Mouse (Mus musculus) forebrain, embryonic 10.5 days (tissue): Measurements from ENCODE around the gene Tcf19. TPM values are rescaled to one million over a fixed set of nuclear protein-coding genes. Genes with fewer than 3 reads are reported as not detected.
"Not testable (repeated sequence)": the region's sequence is repeated elsewhere in the genome, so short reads cannot be mapped to it uniquely, and the experiment has no call there.

Experiments used
- DNase-seq: peaks from one replicate; pipeline ENCODE4 v3.0.0-alpha.2; 2017; ENCODE audit warnings: low spot score; ENCODE audit errors: extremely low spot score
- H3K27ac ChIP-seq: fragments of 300-500 bp; sonication (generic); 2 replicates; pipeline ENCODE4 v1.5.1; 2016; ENCODE audit warnings: mild to moderate bottlenecking
- H3K27me3 ChIP-seq: fragments of 300-500 bp; sonication (generic); 2 replicates; pipeline ENCODE4 v1.6.1; 2016; ENCODE audit warnings: mild to moderate bottlenecking; ENCODE audit not compliant: poor library complexity, severe bottlenecking
- H3K36me3 ChIP-seq: fragments of 300-500 bp; sonication (generic); replicated peaks from 2 replicates; pipeline ENCODE4 v1.6.1; 2016; ENCODE audit warnings: mild to moderate bottlenecking, moderate library complexity
- H3K4me1 ChIP-seq: fragments of 300-500 bp; sonication (generic); 2 replicates; pipeline ENCODE4 v1.6.1; 2016
- H3K4me3 ChIP-seq: fragments of 300-500 bp; sonication (generic); 2 replicates; pipeline ENCODE4 v1.5.1; 2016; ENCODE audit warnings: mild to moderate bottlenecking, moderate library complexity
- H3K9me3 ChIP-seq: fragments of 300-500 bp; sonication (generic); 2 replicates; pipeline ENCODE4 v1.6.1; 2016; ENCODE audit warnings: mild to moderate bottlenecking, moderate library complexity
- WGBS: fragments of 180-500 bp; shearing (Covaris S2); methylation state at CpG from one replicate; pipeline ENCODE4 v1.1.7; 2016; 5-methylcytosine and 5-hydroxymethylcytosine counted together
- polyA plus RNA-seq: library from polyadenylated mRNA; unstranded; fragments of >200 nt; fragmentation: Nextera tagmentation; extraction: Ambion mirVana; gene quantifications from 2 replicates; pipeline ENCODE4 v1.2.1, GENCODE M21; 2016

The Tcf19 gene
- polyA plus RNA-seq, 1 experiment from 2014 or later: 57.1 TPM

DNA sequence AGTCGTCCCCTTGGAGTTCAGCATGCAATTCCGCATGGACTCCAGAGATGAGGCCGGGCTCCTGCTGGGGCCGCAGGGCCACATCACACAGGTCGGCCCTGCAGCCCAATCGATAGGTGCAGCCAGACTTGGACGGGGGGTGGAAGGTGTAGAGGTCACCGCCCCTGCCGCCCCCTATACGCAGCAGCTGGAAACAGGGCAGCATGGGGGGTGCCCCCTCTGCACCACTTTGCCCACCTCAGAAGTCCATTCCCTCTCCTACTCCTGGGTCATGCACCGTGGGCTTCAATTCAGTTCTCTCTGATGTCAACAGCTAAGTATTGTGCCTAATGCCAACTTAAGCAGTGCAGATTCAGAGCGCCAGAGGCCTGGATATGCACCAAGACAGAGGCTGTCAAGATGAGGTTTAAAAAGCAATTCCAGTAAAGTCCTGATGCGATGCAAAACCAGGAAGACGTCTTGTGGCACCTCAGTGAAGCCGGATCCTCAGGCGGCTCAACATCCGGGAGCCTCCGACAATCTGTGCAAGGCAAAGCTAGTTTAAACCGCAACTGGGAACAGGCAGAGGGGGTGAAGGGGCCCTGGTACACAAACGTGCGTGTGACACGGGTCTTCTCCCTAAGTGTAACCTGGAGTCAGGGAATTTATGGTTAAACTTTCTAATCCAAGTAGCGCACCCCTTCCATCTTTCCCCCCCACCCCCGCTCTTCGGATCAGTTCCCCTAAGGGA lies 548 bp downstream of the Tcf19 start:
- peak; percentile 44 for DNase-seq
- peak overlapping the region; percentile 88 for H3K27ac ChIP-seq
- no peaks in the 10 kb centered on the region for H3K9me3 ChIP-seq
- peaks cover 38% of the 10 kb centered on the region for H3K4me1 ChIP-seq
- WGBS: 8% methylated on average over 25 of the region's 25 CpGs
- peaks cover 30% of the 10 kb centered on the region for H3K36me3 ChIP-seq
- peak overlapping the region; percentile 70 for H3K4me3 ChIP-seq
- peaks cover 9% of the 10 kb centered on the region for H3K27me3 ChIP-seq

DNA sequence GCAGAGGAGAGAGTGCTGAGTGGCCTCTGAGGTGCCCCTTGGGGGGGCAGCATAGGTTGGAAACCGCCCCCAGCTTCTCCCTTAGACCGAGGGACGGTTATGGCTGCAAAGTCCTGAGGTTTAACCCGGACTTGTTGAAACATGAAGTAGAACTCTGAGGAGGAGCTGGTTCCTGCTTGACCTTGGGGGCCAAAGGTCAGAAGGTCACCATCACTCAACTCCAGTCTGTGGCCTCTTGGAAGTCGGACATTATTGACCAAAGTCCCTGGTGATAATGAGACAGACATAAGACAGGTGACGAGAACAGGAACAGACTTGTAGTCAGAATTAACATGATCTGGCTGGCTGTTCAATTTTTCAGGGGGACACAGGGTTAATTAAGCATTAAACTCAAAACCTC lies 1.9 kb downstream of the Tcf19 start:
- peaks cover 38% of the 10 kb centered on the region for H3K4me1 ChIP-seq
- H3K27ac ChIP-seq: peak overlapping the region; percentile 32; the same call in 1 of the 2 replicates
- H3K36me3 ChIP-seq: peaks cover 23% of the 10 kb centered on the region
- H3K9me3 ChIP-seq: no peaks in the 10 kb centered on the region
- peaks cover 9% of the 10 kb centered on the region for H3K27me3 ChIP-seq
- 68% methylated on average over 6 of the region's 6 CpGs for WGBS
- DNase-seq: no peak
- peak overlapping the region; percentile 70 for H3K4me3 ChIP-seq

DNA sequence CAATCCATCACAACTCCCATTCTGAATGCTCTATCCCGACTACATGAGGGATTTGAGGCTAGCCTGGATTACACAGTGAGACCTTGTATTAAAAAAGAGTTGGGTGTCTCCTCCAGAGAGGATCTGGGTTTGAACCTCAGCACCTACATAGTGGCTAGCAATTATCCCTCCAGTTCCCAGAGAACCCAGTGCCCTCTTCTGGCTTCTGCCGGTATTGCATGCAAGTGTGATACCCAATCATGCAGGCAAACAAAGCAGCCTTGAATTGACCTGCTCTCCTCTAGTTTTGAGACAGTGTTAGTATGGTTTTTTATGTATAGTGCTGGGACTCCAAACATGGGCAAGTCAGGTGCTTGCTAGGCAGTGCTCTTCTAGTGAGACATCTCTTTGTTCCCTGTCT lies 2.7 kb downstream of the Tcf19 start:
- H3K4me3 ChIP-seq: peak overlapping the region; percentile 70; the same call in 1 of the 2 replicates
- peaks cover 45% of the 10 kb centered on the region for H3K4me1 ChIP-seq
- no peaks in the 10 kb centered on the region for H3K9me3 ChIP-seq
- H3K27ac ChIP-seq: peak overlapping the region; percentile 32; the same call in 1 of the 2 replicates
- 10% methylated on average over 2 of the region's 2 CpGs for WGBS
- peak; percentile 84 for DNase-seq
- H3K27me3 ChIP-seq: peaks cover 17% of the 10 kb centered on the region
- peaks cover 22% of the 10 kb centered on the region for H3K36me3 ChIP-seq

DNA sequence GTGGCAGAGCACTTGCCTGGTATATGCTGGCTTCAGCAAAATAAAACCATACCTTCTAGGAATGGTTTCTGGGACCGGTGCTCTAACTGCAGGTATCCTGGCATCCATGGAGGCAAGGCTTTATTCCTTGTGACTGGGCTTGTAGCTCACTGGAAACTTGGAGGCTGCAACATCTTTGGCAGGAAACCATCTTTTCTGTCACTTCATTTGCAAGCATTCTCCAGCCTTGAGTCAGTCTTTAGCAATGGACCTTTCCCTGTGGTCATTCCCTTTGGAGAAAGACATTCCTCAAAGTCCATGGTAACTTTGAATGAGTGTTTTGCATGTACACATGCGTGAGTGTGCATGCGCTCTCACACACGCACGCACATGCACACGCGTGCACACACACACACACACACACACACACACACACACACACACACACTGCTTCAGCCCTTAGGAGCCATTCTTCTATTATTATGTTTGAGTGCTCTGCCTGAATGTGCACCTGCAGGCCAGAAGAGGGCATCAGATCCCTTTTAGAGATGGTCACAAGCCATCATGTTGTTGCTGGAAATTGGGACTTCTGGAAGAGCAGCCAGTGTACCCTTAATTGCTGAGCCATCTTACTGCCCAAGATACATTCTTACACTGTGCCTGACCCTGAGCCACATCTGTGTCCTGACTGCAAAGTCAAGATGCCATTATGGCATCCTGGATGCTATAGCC lies 3.6 kb downstream of the Tcf19 start:
- Histone ChIP-seq H3K27ac (no peak overlapping the region), H3K4me3 (no peak overlapping the region), H3K4me1 (peaks cover 39% of the 10 kb centered on the region), H3K27me3 (peaks cover 25% of the 10 kb centered on the region), H3K36me3 (peaks cover 22% of the 10 kb centered on the region), H3K9me3 (no peaks in the 10 kb centered on the region)
- WGBS: 89% methylated on average over 7 of the region's 7 CpGs
- DNase-seq: no peak

DNA sequence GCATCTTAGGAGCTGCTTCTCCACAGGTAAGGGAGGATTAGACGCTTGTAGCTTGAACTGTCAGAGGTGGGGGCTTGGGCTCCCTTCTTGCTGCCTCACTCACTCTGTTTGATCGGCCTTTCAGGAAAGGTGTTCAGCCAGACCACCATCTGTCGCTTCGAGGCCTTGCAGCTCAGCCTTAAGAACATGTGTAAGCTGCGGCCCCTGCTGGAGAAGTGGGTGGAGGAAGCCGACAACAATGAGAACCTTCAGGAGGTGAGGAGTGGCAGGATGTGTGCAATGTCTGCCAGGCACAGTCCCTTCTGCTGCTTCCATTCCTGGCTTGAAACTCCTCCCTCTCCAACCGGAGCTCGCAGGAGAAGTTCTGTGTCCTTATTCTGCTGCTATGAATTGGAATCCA lies 7.3 kb downstream of the Tcf19 start:
- H3K27ac ChIP-seq: no peak overlapping the region
- peak; percentile 39 for DNase-seq
- WGBS: 35% methylated on average over 8 of the region's 8 CpGs
- H3K4me3 ChIP-seq: no peak overlapping the region
- 0 out of 2 replicates have a peak, but pooled peaks cover 3% of the 10 kb centered on the region for H3K9me3 ChIP-seq
- peaks cover 17% of the 10 kb centered on the region for H3K36me3 ChIP-seq
- peaks cover 24% of the 10 kb centered on the region for H3K4me1 ChIP-seq
- H3K27me3 ChIP-seq: peaks cover 53% of the 10 kb centered on the region

DNA sequence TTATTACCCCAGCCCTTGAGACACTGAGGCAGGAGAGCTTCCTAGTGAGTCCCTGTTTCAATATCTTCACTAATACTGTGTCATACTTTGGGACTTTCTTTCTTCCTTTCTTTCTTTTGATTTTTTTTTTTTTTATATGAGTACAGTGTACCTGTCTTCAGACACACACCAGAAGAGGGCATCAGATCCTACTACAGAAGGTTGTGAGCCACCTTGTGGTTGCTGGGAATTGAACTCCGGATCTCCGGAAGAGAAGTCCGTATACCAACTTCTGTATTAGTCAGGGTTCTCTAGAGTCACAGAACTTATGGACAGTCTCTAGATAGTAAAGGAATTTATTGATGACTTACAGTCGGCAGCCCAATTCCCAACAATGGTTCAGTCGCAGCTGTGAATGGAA lies 8.3 kb downstream of the Tcf19 start:
- Histone ChIP-seq H3K36me3 (peaks cover 12% of the 10 kb centered on the region), H3K27me3 (peaks cover 63% of the 10 kb centered on the region), H3K4me1 (peaks cover 28% of the 10 kb centered on the region)
- WGBS: 54% methylated on average over 5 of the region's 5 CpGs
- not testable (repeated sequence) for H3K4me3 ChIP-seq, H3K27ac ChIP-seq, DNase-seq, H3K9me3 ChIP-seq

DNA sequence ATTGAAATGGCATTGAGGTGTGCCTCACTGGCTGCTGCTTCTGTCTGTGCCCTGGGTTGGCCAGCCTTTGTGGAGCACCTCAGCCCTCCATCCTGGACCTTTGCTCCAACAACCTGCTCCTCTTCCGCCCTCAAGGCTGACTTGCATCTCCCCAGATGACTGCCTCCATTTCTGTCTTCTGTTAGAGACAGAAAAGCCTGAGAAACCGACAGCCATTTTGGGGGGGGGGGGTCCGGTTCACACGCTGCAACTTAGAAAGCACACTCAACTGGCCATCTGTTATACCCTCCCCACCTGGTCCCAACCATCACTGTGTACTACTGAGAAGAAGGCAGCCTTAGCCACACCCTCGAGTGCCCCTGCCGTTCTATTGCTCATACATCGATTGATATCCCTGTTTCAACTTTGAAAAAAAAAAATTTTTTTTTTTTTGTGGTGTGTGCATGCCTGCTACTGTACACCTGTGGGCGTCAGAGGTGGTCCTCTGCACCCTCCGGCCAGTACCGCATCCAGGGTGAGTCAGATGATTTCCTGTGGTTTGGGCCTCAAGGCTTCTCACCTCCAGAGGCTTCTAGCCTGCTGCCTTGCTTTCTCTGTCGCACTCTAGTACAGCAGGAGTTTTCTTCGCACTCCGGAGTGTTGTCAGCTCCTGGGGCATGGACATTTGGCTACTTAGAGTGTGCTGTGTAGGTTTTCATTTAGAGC lies 8.9 kb downstream of the Tcf19 start:
- WGBS: 17% methylated on average over 13 of the region's 13 CpGs

DNA sequence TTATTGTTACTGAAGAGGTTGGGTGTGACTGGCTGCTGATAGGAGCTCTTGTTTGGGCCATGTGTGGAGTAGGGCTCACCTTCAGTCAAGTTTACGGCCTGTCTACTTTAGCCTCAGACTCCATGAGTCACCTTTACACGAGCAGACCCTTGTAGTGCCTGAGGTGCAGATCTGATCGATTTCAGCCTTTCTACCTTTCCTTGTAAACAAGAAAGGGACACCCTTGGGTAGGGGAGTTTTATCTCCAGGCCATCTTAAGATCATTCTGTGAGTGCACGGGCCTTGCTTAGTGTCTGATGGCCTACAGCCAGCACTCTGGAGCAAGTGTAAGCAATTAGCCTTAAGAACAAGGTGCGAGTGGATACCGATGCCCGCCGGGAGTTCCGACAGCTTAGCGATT lies 9.7 kb downstream of the Tcf19 start:
- 0 out of 2 replicates have a peak, but pooled peaks cover 3% of the 10 kb centered on the region for H3K9me3 ChIP-seq
- H3K27ac ChIP-seq: no peak overlapping the region
- peaks cover 75% of the 10 kb centered on the region for H3K27me3 ChIP-seq
- no peak overlapping the region for H3K4me3 ChIP-seq
- no peaks in the 10 kb centered on the region for H3K36me3 ChIP-seq
- WGBS: 6% methylated on average over 10 of the region's 10 CpGs
- peaks cover 37% of the 10 kb centered on the region for H3K4me1 ChIP-seq
- no peak for DNase-seq

More for the DNA sequence above, 8.9 kb downstream of the Tcf19 start:
- peaks cover 68% of the 10 kb centered on the region for H3K27me3 ChIP-seq
- no peak for DNase-seq
- no peak overlapping the region for H3K27ac ChIP-seq
- 0 out of 2 replicates have a peak, but pooled peaks cover 3% of the 10 kb centered on the region for H3K9me3 ChIP-seq
- no peak overlapping the region for H3K4me3 ChIP-seq
- peaks cover 6% of the 10 kb centered on the region for H3K36me3 ChIP-seq
- H3K4me1 ChIP-seq: peaks cover 29% of the 10 kb centered on the region

DNA sequence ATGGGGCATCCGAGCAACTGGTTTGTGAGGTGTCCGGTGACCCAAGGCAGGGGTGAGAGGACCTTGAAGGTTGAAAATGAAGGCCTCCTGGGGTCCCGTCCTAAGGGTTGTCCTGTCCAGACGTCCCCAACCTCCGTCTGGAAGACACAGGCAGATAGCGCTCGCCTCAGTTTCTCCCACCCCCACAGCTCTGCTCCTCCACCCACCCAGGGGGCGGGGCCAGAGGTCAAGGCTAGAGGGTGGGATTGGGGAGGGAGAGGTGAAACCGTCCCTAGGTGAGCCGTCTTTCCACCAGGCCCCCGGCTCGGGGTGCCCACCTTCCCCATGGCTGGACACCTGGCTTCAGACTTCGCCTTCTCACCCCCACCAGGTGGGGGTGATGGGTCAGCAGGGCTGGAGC lies 10.8 kb downstream of the Tcf19 start, which contains the start of gene Pou5f1:
Pou5f1 (plus strand) TSS at position 243 of the 400 bp plus-strand sequence.
- H3K9me3 ChIP-seq: 0 out of 2 replicates have a peak, but pooled peaks cover 3% of the 10 kb centered on the region
- peaks cover 38% of the 10 kb centered on the region for H3K4me1 ChIP-seq
- H3K27me3 ChIP-seq: peaks cover 77% of the 10 kb centered on the region
- no peak within 1 kb of the TSS for H3K27ac ChIP-seq
- H3K36me3 ChIP-seq: no peaks in the 10 kb centered on the region
- no peak for DNase-seq
- whole genome bisulfite sequencing: 22% methylated on average over 13 of the region's 13 CpGs
- H3K4me3 ChIP-seq: no peak within 1 kb of the TSS

DNA sequence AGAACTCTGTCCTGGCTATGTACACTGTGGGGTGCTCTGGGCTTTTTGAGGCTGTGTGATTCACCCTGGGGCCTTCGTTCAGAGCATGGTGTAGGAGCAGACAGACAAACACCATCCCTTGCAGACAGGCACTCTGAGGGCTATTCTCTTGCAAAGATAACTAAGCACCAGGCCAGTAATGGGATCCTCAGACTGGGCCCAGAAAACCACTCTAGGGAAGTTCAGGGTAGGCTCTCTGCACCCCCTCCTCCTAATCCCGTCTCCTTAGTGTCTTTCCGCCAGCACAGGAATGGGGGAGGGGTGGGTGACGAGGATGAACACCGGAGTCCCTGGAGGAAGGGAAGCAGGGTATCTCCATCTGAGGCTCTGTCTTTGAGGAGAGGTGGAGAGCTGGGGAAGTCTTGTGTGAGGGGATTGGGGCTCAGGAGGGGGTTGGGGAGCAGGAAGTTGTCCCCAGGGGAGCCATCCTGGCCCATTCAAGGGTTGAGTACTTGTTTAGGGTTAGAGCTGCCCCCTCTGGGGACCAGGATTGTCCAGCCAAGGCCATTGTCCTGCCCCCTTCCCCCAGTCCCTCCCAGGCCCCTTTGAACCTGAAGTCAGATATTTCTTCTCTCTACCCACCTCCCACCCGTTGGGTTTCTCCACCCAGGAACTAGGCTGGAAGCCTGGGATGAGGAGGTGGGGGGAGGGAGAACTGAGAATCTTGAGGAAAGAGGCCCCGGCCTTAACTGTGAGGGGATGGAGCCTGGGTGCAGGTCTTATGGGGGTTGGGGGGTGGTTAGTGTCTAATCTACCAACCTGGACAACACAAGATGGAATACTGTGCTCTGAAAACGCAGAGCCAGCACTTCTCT lies 11.8 kb downstream of the Tcf19 start:
- Histone ChIP-seq H3K36me3 (no peaks in the 10 kb centered on the region), H3K27ac (no peak overlapping the region), H3K4me1 (peaks cover 38% of the 10 kb centered on the region), H3K27me3 (peaks cover 77% of the 10 kb centered on the region), H3K9me3 (0 out of 2 replicates have a peak, but pooled peaks cover 3% of the 10 kb centered on the region), H3K4me3 (no peak overlapping the region)
- 12% methylated on average over 8 of the region's 8 CpGs for WGBS
- DNase-seq: no peak

DNA sequence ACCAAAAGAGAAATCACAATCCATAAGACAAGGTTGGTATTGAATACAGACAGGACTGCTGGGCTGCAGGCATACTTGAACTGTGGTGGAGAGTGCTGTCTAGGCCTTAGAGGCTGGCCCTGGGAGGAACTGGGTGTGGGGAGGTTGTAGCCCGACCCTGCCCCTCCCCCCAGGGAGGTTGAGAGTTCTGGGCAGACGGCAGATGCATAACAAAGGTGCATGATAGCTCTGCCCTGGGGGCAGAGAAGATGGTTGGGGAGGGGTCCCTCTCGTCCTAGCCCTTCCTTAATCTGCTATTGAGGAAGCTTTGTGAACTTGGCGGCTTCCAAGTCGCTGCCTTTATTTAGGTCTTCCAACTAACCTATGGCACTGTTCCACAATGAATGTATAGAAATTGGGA lies 12.8 kb downstream of the Tcf19 start:
- H3K4me1 ChIP-seq: peaks cover 31% of the 10 kb centered on the region
- H3K27me3 ChIP-seq: peaks cover 69% of the 10 kb centered on the region
- H3K9me3 ChIP-seq: 0 out of 2 replicates have a peak, but pooled peaks cover 3% of the 10 kb centered on the region
- no peak overlapping the region for H3K4me3 ChIP-seq
- no peak overlapping the region for H3K27ac ChIP-seq
- 17% methylated on average over 5 of the region's 5 CpGs for WGBS
- no peak for DNase-seq
- no peaks in the 10 kb centered on the region for H3K36me3 ChIP-seq

DNA sequence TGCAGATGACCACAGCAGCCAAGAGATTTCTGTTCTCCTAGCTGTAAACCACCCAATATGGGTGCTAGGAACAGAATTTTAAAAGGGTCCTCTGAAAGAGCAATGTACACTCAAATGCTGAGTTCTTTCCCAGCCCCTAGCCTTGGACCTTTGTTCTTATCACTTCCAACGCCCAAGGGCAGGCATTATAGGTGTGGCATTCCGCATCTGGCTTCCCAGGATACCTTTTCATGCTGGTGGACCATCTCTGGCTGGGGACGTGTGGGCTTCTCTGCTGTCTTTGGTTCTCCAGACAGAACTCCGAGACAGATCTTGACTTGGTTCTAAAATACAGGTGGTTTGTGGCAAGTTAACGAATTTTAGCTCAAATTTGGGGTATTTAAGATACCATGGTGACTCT lies 13.9 kb downstream of the Tcf19 start:
- WGBS: 40% methylated on average over 5 of the region's 5 CpGs
- Histone ChIP-seq H3K9me3 (0 out of 2 replicates have a peak, but pooled peaks cover 3% of the 10 kb centered on the region), H3K27ac (no peak overlapping the region), H3K27me3 (peaks cover 58% of the 10 kb centered on the region), H3K4me1 (peaks cover 30% of the 10 kb centered on the region), H3K36me3 (no peaks in the 10 kb centered on the region), H3K4me3 (no peak overlapping the region)
- no peak for DNase-seq
